Mouse (Mus musculus) midbrain, postnatal 0 days (tissue): ENCODE data around the gene Crhr1. TPM values are rescaled to one million over a fixed set of nuclear protein-coding genes. Genes with fewer than 3 reads are reported as not detected.
A peak's percentile ranks its signal among the peaks of the same experiment; 100 is the strongest.
"Not testable (repeated sequence)": the region's sequence is repeated elsewhere in the genome, so short reads cannot be mapped to it uniquely, and the experiment has no call there.

ENCODE experiments used
- ATAC-seq: fragments of 200-750 bp; cut with Nextera tagmentation; 2 replicates; pipeline ENCODE4 v1.8.0; 2017; ENCODE audit warnings: moderate number of reproducible peaks, mild to moderate bottlenecking, moderate TSS enrichment, moderate library complexity; ENCODE audit not compliant: low FRiP score
- DNase-seq: peaks from one replicate; pipeline ENCODE4 v3.0.0-alpha.2; 2015; ENCODE audit warnings: low spot score
- H3K27ac ChIP-seq: fragments of 300-500 bp; sonication (generic); 2 replicates; pipeline ENCODE4 v1.5.1; 2014; ENCODE audit warnings: low read depth, mild to moderate bottlenecking, low read length, mixed read lengths
- H3K27me3 ChIP-seq: fragments of 300-500 bp; sonication (generic); 2 replicates; pipeline ENCODE4 v1.6.1; 2014; ENCODE audit warnings: low read length, control low read depth, mixed read lengths; ENCODE audit not compliant: insufficient read depth
- H3K36me3 ChIP-seq: fragments of 300-500 bp; sonication (generic); 2 replicates; pipeline ENCODE4 v1.6.1; 2014; ENCODE audit warnings: low read length, control low read depth, mixed read lengths; ENCODE audit not compliant: insufficient read depth
- H3K4me1 ChIP-seq: fragments of 300-500 bp; sonication (generic); 2 replicates; pipeline ENCODE4 v1.6.1; 2014; ENCODE audit warnings: mild to moderate bottlenecking, control low read depth, antibody characterized with exemption, low read length, mixed read lengths; ENCODE audit not compliant: insufficient read depth
- H3K4me2 ChIP-seq: fragments of 300-500 bp; sonication (generic); 2 replicates; pipeline ENCODE4 v1.6.1; 2014; ENCODE audit warnings: low read depth, mild to moderate bottlenecking, low read length, mixed read lengths; ENCODE audit not compliant: poor library complexity, severe bottlenecking
- H3K4me3 ChIP-seq: fragments of 300-500 bp; sonication (generic); 2 replicates; pipeline ENCODE4 v1.5.1; 2014; ENCODE audit warnings: low read depth, mild to moderate bottlenecking, low read length, moderate library complexity
- H3K9ac ChIP-seq: fragments of 300-500 bp; sonication (generic); replicated peaks from 2 replicates; pipeline ENCODE4 v1.6.1; 2014; ENCODE audit warnings: mild to moderate bottlenecking, low read length, moderate library complexity, mixed read lengths; ENCODE audit not compliant: poor library complexity, severe bottlenecking
- H3K9me3 ChIP-seq: fragments of 300-500 bp; sonication (generic); 2 replicates; pipeline ENCODE4 v1.6.1; 2016; ENCODE audit warnings: low read length, control low read depth
- CTCF ChIP-seq: IDR thresholded peaks from 2 replicates; pipeline ENCODE4 v1.5.1; 2016; ENCODE audit warnings: antibody characterized with exemption, mild to moderate bottlenecking
- WGBS: fragments of 180-500 bp; shearing (Covaris S2); extraction: QIAGEN DNeasy Blood & Tissue Kit; methylation state at CpG from one replicate; pipeline ENCODE4 v1.1.7; 2014; 5-methylcytosine and 5-hydroxymethylcytosine counted together
- polyA plus RNA-seq: library from polyadenylated mRNA; unstranded; fragments of >200 nt; fragmentation: Nextera tagmentation; extraction: Ambion mirVana; gene quantifications from 2 replicates; pipeline ENCODE4 v1.2.1, GENCODE M21; 2015
- total RNA-seq: library from RNA; depleted of rRNA; stranded (reverse); fragments of >200 nt; gene quantifications from 2 replicates; pipeline ENCODE4 v1.2.3, GENCODE M21; 2014

Crhr1 gene
- total and polyA plus RNA-seq, 2 experiments from 2014 or later: 7.2 to 28.0 TPM

GRCm38 (mm10) chr11:104206573-104206972 is 73.9 kb downstream of the Crhr1 start:
- H3K27me3 ChIP-seq: no peaks in the 10 kb centered on the region
- H3K4me1 ChIP-seq: no peaks in the 10 kb centered on the region
- no peak overlapping the region for H3K4me2 ChIP-seq
- no peak overlapping the region for H3K27ac ChIP-seq
- no peak overlapping the region for H3K4me3 ChIP-seq
- 0 out of 2 replicates have a peak, but pooled peaks cover 3% of the 10 kb centered on the region for H3K9me3 ChIP-seq
- WGBS: 78% methylated on average over 4 of the region's 4 CpGs
- DNase-seq: peak; percentile 19
- no peak for ATAC-seq
- no peak for TF ChIP-seq CTCF
- no peaks in the 10 kb centered on the region for H3K36me3 ChIP-seq
- no peak overlapping the region for H3K9ac ChIP-seq

- H3K27me3 ChIP-seq: no peaks in the 10 kb centered on the region
- H3K36me3 ChIP-seq: no peaks in the 10 kb centered on the region
- H3K9ac ChIP-seq: no peak overlapping the region
- H3K4me1 ChIP-seq: no peaks in the 10 kb centered on the region
- no peaks in the 10 kb centered on the region for H3K9me3 ChIP-seq
- H3K4me2 ChIP-seq: no peak overlapping the region
- WGBS: 71% methylated on average over 3 of the region's 3 CpGs
- TF ChIP-seq CTCF: no peak
- DNase-seq (no peak), ATAC-seq (no peak)
- H3K4me3 ChIP-seq: no peak overlapping the region
- no peak overlapping the region for H3K27ac ChIP-seq
Measured at GRCm38 (mm10) chr11:104209041-104209440, 76.4 kb downstream of the Crhr1 start.

- DNase-seq: no peak
- Histone ChIP-seq H3K4me1 (no peaks in the 10 kb centered on the region), H3K27ac (no peak overlapping the region), H3K36me3 (no peaks in the 10 kb centered on the region), H3K9me3 (no peaks in the 10 kb centered on the region), H3K9ac (no peak overlapping the region), H3K4me3 (no peak overlapping the region), H3K4me2 (no peak overlapping the region), H3K27me3 (no peaks in the 10 kb centered on the region)
- WGBS: 80% methylated on average over 6 of the region's 6 CpGs
- ATAC-seq: no peak
- no peak for TF ChIP-seq CTCF
Measured at GRCm38 (mm10) chr11:104211251-104211650, 78.6 kb downstream of the Crhr1 start.

- 94% methylated on average over 5 of the region's 5 CpGs for WGBS
- H3K9me3 ChIP-seq, H3K9ac ChIP-seq, H3K4me3 ChIP-seq, ATAC-seq, H3K4me2 ChIP-seq, DNase-seq, H3K27me3 ChIP-seq, H3K27ac ChIP-seq, H3K36me3 ChIP-seq, H3K4me1 ChIP-seq: not testable (repeated sequence)
- TF ChIP-seq CTCF: peak; percentile 34
Measured at GRCm38 (mm10) chr11:104214128-104214527, 81.5 kb downstream of the Crhr1 start.

GRCm38 (mm10) chr11:104218075-104218474 is 85.4 kb downstream of the Crhr1 start:
- Histone ChIP-seq H3K36me3 (no peaks in the 10 kb centered on the region), H3K4me3 (no peak overlapping the region), H3K27ac (no peak overlapping the region), H3K4me1 (no peaks in the 10 kb centered on the region), H3K4me2 (no peak overlapping the region), H3K27me3 (no peaks in the 10 kb centered on the region), H3K9me3 (no peaks in the 10 kb centered on the region), H3K9ac (no peak overlapping the region)
- 59% methylated on average over 3 of the region's 3 CpGs for WGBS
- no peak for ATAC-seq
- no peak for DNase-seq
- no peak for TF ChIP-seq CTCF

DNA sequence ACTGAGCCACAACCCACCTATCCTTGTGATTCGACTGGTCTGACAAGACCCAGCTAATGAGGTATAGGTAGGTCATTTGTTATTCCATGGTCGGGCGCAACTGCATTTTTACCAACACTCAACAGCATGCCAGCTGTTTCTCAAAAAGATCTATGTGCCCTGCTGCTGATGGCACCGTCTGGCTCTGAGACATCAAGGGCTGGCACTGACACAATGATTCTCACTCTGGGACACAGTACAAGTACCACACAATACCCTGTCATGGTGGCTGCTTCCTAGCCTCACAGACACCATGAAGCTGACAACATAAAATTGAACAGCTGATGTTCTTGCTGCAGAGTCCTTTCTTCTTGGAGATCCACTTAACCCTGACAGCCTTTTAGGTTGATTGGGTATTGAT is 87.6 kb downstream of the Crhr1 start:
- WGBS: 82% methylated on average over 4 of the region's 4 CpGs
- TF ChIP-seq CTCF: no peak

More for the DNA sequence above, 87.6 kb downstream of the Crhr1 start:
- H3K9me3 ChIP-seq: no peaks in the 10 kb centered on the region
- DNase-seq (no peak), ATAC-seq (no peak)
- H3K27me3 ChIP-seq: no peaks in the 10 kb centered on the region
- no peak overlapping the region for H3K9ac ChIP-seq
- no peaks in the 10 kb centered on the region for H3K4me1 ChIP-seq
- H3K27ac ChIP-seq: no peak overlapping the region
- no peak overlapping the region for H3K4me2 ChIP-seq
- H3K4me3 ChIP-seq: no peak overlapping the region
- H3K36me3 ChIP-seq: no peaks in the 10 kb centered on the region
